Mouse (Mus musculus) liver, adult 2 months (tissue): ENCODE measurements around the gene Nrp2.

ENCODE experiments used
- CTCF ChIP-seq: fragments of 200-500 bp; IDR thresholded peaks from 2 replicates; pipeline ENCODE4 v1.5.1; 2011; ENCODE audit warnings: low read depth, low read length, control low read depth
- POLR2A ChIP-seq: fragments of 200-500 bp; IDR thresholded peaks from 2 replicates; pipeline ENCODE4 v1.6.1; 2011; ENCODE audit warnings: low read length, control low read depth; ENCODE audit not compliant: insufficient read depth; ENCODE audit errors: extremely low read depth

GRCm38 (mm10) chr1:62812701-62813684, 109.9 kb downstream of the Nrp2 start:
- TF ChIP-seq POLR2A (no peak), CTCF (no peak)
